In genomic region chr2:78172819-78173218, GRCm38 (mm10) we compare ENCODE assay signal across 23 mouse cellular contexts.
"Had no signal": no experiment of that assay in that cellular context is flagged by ENCODE, and none has a peak within 500 bp of the region (broad histone marks: within the 10 kb centered on the region; RNA-seq: fewer than 3 reads in every experiment).

No protein-coding gene starts in this region.

- ATAC-seq: hindbrain, embryonic 16.5 days; inflammation-experienced regulatory T-cells, adult 6 months; intestine, embryonic 15.5 days; intestine, postnatal 0 days had no signal

- H3K9ac ChIP-seq: heart, embryonic 12.5 days; hindbrain, embryonic 12.5 days; hindbrain, embryonic 14.5 days; intestine, embryonic 15.5 days; limb, embryonic 12.5 days had no signal

- H3K4me3 ChIP-seq: heart, adult 2 months; heart, embryonic 12.5 days; hindbrain, embryonic 10.5 days; hindbrain, embryonic 12.5 days; intestine, embryonic 15.5 days; layer of hippocampus, adult 2 months; left cerebral cortex, adult 2 months; limb, embryonic 10.5 days; limb, embryonic 12.5 days had no signal

- H3K4me2 ChIP-seq: heart, embryonic 12.5 days; hindbrain, embryonic 12.5 days; hindbrain, embryonic 14.5 days; intestine, embryonic 15.5 days; limb, embryonic 12.5 days had no signal

- H3K4me1 ChIP-seq: heart, embryonic 12.5 days; intestine, embryonic 15.5 days; limb, embryonic 10.5 days; limb, embryonic 12.5 days had no signal

- H3K9me3 ChIP-seq: hindbrain, embryonic 12.5 days; intestine, embryonic 15.5 days; limb, embryonic 10.5 days had no signal

- DNase-seq: gastrocnemius, postnatal 14 days; gastrocnemius, postnatal 36 days; heart, adult 11 months; heart, adult 2 months; heart, postnatal 10 days; heart, postnatal 4 days; kidney, adult 18-20 months; kidney, adult 8-10 months; kidney, postnatal 10 days; kidney, postnatal 25 days; kidney, postnatal 4 days had no signal

- H3K27ac ChIP-seq: heart, adult 2 months; hindbrain, embryonic 10.5 days; hindbrain, embryonic 12.5 days; hindbrain, embryonic 14.5 days; intestine, embryonic 15.5 days; layer of hippocampus, adult 2 months; left cerebral cortex, adult 2 months; limb, embryonic 10.5 days; limb, embryonic 12.5 days had no signal

- H3K27me3 ChIP-seq: heart, embryonic 12.5 days; hindbrain, embryonic 12.5 days; intestine, embryonic 15.5 days; limb, embryonic 12.5 days had no signal

- H3K36me3 ChIP-seq: heart, embryonic 12.5 days; hindbrain, embryonic 10.5 days; hindbrain, embryonic 12.5 days; intestine, embryonic 15.5 days; limb, embryonic 10.5 days; limb, embryonic 12.5 days had no signal
